Mouse (Mus musculus): Measurements from ENCODE around the gene Atp8a2. TPM values are rescaled to one million over a fixed set of nuclear protein-coding genes. Genes with fewer than 3 reads are reported as not detected.

Gene Atp8a2
- polyA plus RNA-seq, 1 experiment from 2014 or later = 1.2 TPM

- Histone ChIP-seq H3K36me3 (no peaks in the 10 kb centered on the region), H3K9me3 (replicated peaks) (no peaks in the 10 kb centered on the region), H3K27ac (peak overlapping the region; percentile 28; the same call in 1 of the 2 replicates), H3K4me2 (no peak overlapping the region), H3K4me3 (replicated peaks) (no peak overlapping the region), H3K27me3 (0 out of 2 replicates have a peak, but pooled peaks cover 11% of the 10 kb centered on the region), H3K4me1 (peaks cover 21% of the 10 kb centered on the region), H3K9ac (no peak overlapping the region)
- WGBS = 64% methylated on average over 4 of the region's 4 CpGs
- ATAC-seq (replicated peaks; ENCODE audit: low FRiP score) = no peak
These were observed 521.6 kb downstream of the Atp8a2 start for GRCm38 (mm10) chr14:59675330-59675729.

DNA sequence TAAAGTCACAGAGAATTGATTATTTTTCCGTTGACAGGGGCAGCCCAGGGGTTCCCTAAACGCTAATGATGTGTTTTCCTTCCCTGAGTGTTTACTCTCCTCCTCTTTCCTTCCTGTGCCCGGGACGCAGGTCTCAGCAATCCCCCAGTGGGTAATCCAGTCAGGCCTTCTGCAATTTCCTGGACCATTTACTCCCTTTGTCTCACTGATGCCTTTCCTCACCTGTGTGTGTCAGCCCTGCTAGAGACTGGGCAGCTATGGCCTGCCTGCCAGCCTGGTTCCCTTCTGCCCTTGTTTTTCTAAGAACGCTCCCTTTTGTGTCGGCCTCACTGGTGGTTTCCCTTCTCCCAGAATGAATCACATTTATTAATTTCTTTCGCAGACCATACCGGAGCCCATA, 522.4 kb downstream of the Atp8a2 start:
- H3K27me3 ChIP-seq = 0 out of 2 replicates have a peak, but pooled peaks cover 15% of the 10 kb centered on the region
- no peaks in the 10 kb centered on the region for H3K9me3 ChIP-seq (replicated peaks)
- H3K4me3 ChIP-seq (replicated peaks) = no peak overlapping the region
- no peak overlapping the region for H3K9ac ChIP-seq
- H3K4me1 ChIP-seq = peaks cover 21% of the 10 kb centered on the region
- peak overlapping the region; percentile 28; the same call in 1 of the 2 replicates for H3K27ac ChIP-seq
- WGBS = 8% methylated on average over 8 of the region's 8 CpGs
- ATAC-seq (replicated peaks; ENCODE audit: low FRiP score) = no peak
- H3K4me2 ChIP-seq = no peak overlapping the region
- no peaks in the 10 kb centered on the region for H3K36me3 ChIP-seq

DNA sequence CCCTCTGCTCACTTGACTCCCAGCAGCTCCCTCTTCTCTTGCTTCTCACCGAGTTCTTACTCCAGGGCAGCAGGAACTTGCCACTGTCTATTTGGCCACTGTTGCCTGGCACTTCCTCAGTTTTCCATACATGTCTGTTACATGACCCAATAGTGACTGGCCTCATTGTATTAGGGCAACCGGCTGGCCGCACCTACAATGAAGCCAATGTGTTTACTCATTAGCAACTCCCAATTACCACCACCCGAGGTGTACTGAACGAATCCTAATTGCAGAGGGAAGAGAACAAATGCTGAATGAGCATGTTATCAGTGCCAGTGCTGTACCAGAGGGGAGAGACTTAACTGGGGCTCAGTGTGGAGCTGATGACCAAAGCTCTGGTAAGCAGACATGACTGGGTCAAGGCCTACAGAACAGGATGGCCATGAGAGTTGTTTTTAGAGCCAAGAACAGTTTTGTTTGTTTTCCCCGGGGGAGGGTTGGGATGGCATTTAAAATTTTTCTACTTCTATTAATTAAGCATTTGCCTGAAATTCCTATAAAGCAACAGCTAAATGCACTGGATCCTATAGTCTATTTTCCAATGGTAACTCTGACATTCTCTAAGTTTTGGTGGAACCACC, 524.0 kb downstream of the Atp8a2 start:
- Histone ChIP-seq H3K27me3 (0 out of 2 replicates have a peak, but pooled peaks cover 15% of the 10 kb centered on the region), H3K4me1 (peaks cover 21% of the 10 kb centered on the region), H3K27ac (no peak overlapping the region), H3K36me3 (no peaks in the 10 kb centered on the region), H3K9ac (no peak overlapping the region), H3K4me2 (no peak overlapping the region), H3K4me3 (replicated peaks) (no peak overlapping the region), H3K9me3 (replicated peaks) (no peaks in the 10 kb centered on the region)
- ATAC-seq (replicated peaks; ENCODE audit: low FRiP score) = no peak
- WGBS = 64% methylated on average over 6 of the region's 6 CpGs

- no peak overlapping the region for H3K4me2 ChIP-seq
- no peaks in the 10 kb centered on the region for H3K9me3 ChIP-seq (replicated peaks)
- no peaks in the 10 kb centered on the region for H3K27me3 ChIP-seq
- H3K4me1 ChIP-seq = no peaks in the 10 kb centered on the region
- 92% methylated on average over 1 of the region's 1 CpGs for WGBS
- H3K27ac ChIP-seq = no peak overlapping the region
- H3K9ac ChIP-seq = no peak overlapping the region
- H3K36me3 ChIP-seq = no peaks in the 10 kb centered on the region
- no peak overlapping the region for H3K4me3 ChIP-seq (replicated peaks)
- no peak for ATAC-seq (replicated peaks; ENCODE audit: low FRiP score)
These were observed 539.9 kb downstream of the Atp8a2 start for GRCm38 (mm10) chr14:59657098-59657497.

DNA sequence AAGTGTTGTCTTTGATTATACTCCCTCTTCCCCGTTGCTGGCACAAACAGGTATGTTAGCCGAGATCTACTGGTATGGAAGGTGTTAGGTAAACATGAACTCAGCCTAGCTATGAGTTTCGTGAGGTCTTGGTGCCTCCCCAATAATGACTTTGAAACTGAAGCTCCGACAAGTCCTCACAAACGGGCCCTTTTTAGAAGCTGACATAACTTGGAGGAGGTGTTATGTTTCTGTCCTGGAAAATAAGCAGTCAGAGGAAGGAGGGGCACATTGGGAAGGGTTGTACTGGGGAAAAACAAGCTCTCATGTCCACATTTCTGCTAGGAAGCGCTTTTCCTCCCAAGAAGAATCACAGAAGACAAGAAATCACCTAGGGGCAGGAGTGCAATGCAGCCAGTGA, 540.4 kb downstream of the Atp8a2 start:
- ATAC-seq (replicated peaks; ENCODE audit: low FRiP score) = no peak
- 40% methylated on average over 6 of the region's 6 CpGs for WGBS
- Histone ChIP-seq H3K27ac (no peak overlapping the region), H3K36me3 (no peaks in the 10 kb centered on the region), H3K9ac (no peak overlapping the region), H3K4me1 (no peaks in the 10 kb centered on the region), H3K9me3 (replicated peaks) (no peaks in the 10 kb centered on the region), H3K4me2 (no peak overlapping the region), H3K27me3 (no peaks in the 10 kb centered on the region), H3K4me3 (replicated peaks) (no peak overlapping the region)

GRCm38 (mm10) chr14:59649337-59649736, 547.6 kb downstream of the Atp8a2 start:
- WGBS = 52% methylated on average over 6 of the region's 6 CpGs
- Histone ChIP-seq H3K27ac (no peak overlapping the region), H3K4me3 (replicated peaks) (no peak overlapping the region), H3K4me2 (no peak overlapping the region), H3K4me1 (peaks cover 28% of the 10 kb centered on the region), H3K27me3 (no peaks in the 10 kb centered on the region; the same call in 1 of the 2 replicates), H3K9ac (no peak overlapping the region), H3K36me3 (no peaks in the 10 kb centered on the region), H3K9me3 (replicated peaks) (no peaks in the 10 kb centered on the region)
- 0 out of 2 replicates have a peak, but pooled peaks have one; percentile 30 for ATAC-seq (replicated peaks; ENCODE audit: low FRiP score)

DNA sequence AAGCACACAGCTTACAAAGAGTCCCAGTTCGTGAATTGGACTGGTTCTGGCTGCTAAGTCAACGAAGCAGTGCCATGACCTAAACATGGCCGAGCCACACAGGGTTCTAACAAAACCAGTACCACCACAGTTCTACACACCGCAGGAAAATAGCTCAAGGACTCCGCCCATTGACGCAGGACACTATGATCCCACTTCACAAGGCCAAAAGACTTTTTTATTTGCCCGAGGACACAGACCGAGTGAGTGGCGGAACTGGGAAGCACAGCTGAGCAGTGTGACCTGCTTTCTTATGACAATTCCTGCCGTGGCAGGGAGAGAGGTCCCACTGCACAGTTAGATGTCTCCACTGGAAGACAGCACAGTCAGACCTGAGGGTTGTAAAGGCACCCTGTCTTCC, 548.4 kb downstream of the Atp8a2 start:
- peaks cover 32% of the 10 kb centered on the region for H3K4me1 ChIP-seq
- no peak overlapping the region for H3K4me2 ChIP-seq
- ATAC-seq (replicated peaks; ENCODE audit: low FRiP score) = no peak
- H3K27me3 ChIP-seq = no peaks in the 10 kb centered on the region; the same call in 1 of the 2 replicates
- H3K9ac ChIP-seq = no peak overlapping the region
- no peak overlapping the region for H3K27ac ChIP-seq
- H3K36me3 ChIP-seq = no peaks in the 10 kb centered on the region
- WGBS = 64% methylated on average over 10 of the region's 10 CpGs
- no peak overlapping the region for H3K4me3 ChIP-seq (replicated peaks)
- no peaks in the 10 kb centered on the region for H3K9me3 ChIP-seq (replicated peaks)

GRCm38 (mm10) chr14:59646826-59647697, 549.9 kb downstream of the Atp8a2 start:
- Histone ChIP-seq H3K9me3 (replicated peaks) (no peaks in the 10 kb centered on the region), H3K27ac (peak overlapping the region; percentile 52), H3K27me3 (no peaks in the 10 kb centered on the region; the same call in none of the 2 replicates), H3K4me1 (peaks cover 38% of the 10 kb centered on the region), H3K4me3 (replicated peaks) (no peak overlapping the region), H3K36me3 (no peaks in the 10 kb centered on the region), H3K9ac (no peak overlapping the region), H3K4me2 (no peak overlapping the region)
- WGBS = 51% methylated on average over 16 of the region's 16 CpGs
- ATAC-seq (replicated peaks; ENCODE audit: low FRiP score) = no peak

GRCm38 (mm10) chr14:59644896-59645295, 552.1 kb downstream of the Atp8a2 start:
- Histone ChIP-seq H3K4me1 (peaks cover 47% of the 10 kb centered on the region), H3K9me3 (replicated peaks) (no peaks in the 10 kb centered on the region), H3K4me2 (no peak overlapping the region), H3K4me3 (replicated peaks) (no peak overlapping the region), H3K27me3 (no peaks in the 10 kb centered on the region; the same call in none of the 2 replicates), H3K9ac (no peak overlapping the region), H3K27ac (no peak overlapping the region), H3K36me3 (no peaks in the 10 kb centered on the region)
- 73% methylated on average over 3 of the region's 3 CpGs for WGBS
- no peak for ATAC-seq (replicated peaks; ENCODE audit: low FRiP score)

GRCm38 (mm10) chr14:59644166-59644565, 552.8 kb downstream of the Atp8a2 start:
- Histone ChIP-seq H3K4me2 (no peak overlapping the region), H3K4me3 (replicated peaks) (no peak overlapping the region), H3K9me3 (replicated peaks) (no peaks in the 10 kb centered on the region), H3K9ac (no peak overlapping the region), H3K27ac (no peak overlapping the region), H3K27me3 (no peaks in the 10 kb centered on the region; the same call in none of the 2 replicates), H3K36me3 (no peaks in the 10 kb centered on the region), H3K4me1 (peaks cover 50% of the 10 kb centered on the region)
- 70% methylated on average over 1 of the region's 1 CpGs for WGBS
- no peak for ATAC-seq (replicated peaks; ENCODE audit: low FRiP score)

DNA sequence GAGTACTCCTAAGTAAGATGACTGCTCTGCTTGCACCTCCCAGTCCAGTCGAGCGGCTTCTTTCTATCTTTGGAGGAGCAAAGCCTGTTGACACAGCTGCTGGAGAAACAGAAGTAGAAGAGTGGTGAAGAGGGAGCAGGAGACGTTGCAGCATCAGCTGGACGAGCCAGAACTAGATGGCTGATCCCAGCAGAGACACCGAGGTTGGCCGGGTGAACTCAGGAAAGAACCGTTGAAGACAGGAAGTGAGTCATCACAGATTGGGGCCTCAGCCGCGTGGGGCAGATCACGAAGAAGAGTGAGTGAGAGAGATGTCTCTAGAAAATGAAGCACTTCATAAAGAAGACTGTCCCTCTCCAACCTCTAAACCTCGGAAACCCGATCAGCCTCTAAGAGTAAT, 553.4 kb downstream of the Atp8a2 start:
- Histone ChIP-seq H3K9ac (no peak overlapping the region), H3K36me3 (no peaks in the 10 kb centered on the region), H3K4me2 (no peak overlapping the region), H3K4me3 (replicated peaks) (no peak overlapping the region), H3K27ac (no peak overlapping the region), H3K4me1 (peaks cover 48% of the 10 kb centered on the region), H3K27me3 (no peaks in the 10 kb centered on the region; the same call in none of the 2 replicates), H3K9me3 (replicated peaks) (no peaks in the 10 kb centered on the region)
- 28% methylated on average over 12 of the region's 12 CpGs for WGBS
- ATAC-seq (replicated peaks; ENCODE audit: low FRiP score) = no peak

GRCm38 (mm10) chr14:59641856-59642255, 555.1 kb downstream of the Atp8a2 start:
- 20% methylated on average over 5 of the region's 5 CpGs for WGBS

More at GRCm38 (mm10) chr14:59641856-59642255, 555.1 kb downstream of the Atp8a2 start:
- H3K27me3 ChIP-seq = no peaks in the 10 kb centered on the region; the same call in none of the 2 replicates
- H3K36me3 ChIP-seq = no peaks in the 10 kb centered on the region
- H3K4me2 ChIP-seq = no peak overlapping the region
- no peak overlapping the region for H3K27ac ChIP-seq
- H3K4me3 ChIP-seq (replicated peaks) = no peak overlapping the region
- H3K9ac ChIP-seq = no peak overlapping the region
- no peak for ATAC-seq (replicated peaks; ENCODE audit: low FRiP score)
- H3K9me3 ChIP-seq (replicated peaks) = no peaks in the 10 kb centered on the region
- peaks cover 31% of the 10 kb centered on the region for H3K4me1 ChIP-seq

Data from kidney, embryonic 15.5 days (tissue).